In the genomic region with DNA sequence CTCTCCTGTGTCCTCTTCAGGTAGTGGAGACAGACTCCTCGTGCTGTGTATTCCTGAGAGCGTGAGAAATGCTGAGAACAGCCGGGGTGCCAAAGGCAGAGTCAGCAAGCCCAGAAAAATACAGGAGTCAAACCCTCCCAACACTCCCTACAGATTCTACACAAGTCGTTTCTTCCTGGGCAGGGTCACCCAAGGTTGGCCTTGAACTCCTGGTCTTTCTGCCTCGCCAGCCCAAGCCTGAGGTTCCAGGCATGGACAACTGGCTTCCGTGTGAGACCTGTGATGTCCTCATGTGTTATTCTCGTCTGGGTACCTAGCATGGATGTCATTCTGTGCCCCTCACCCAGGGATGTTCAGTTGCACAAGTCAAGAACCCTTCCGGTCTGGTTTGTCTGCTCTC, we compare ENCODE assay signal across 19 mouse cellular contexts.
"Had no signal": no experiment of that assay in that cellular context is flagged by ENCODE, and none has a peak within 500 bp of the region (broad histone marks: within the 10 kb centered on the region; RNA-seq: fewer than 3 reads in every experiment).

No protein-coding gene starts in this region.

- H3K9me3 ChIP-seq: liver, embryonic 12.5 days; liver, embryonic 15.5 days; lung, embryonic 15.5 days; megakaryocyte, embryonic 14.5 days; midbrain, embryonic 10.5 days; midbrain, embryonic 15.5 days; neural tube, embryonic 13.5 days had no signal

- H3K27ac ChIP-seq: left cerebral cortex, adult 2 months; liver, embryonic 12.5 days; liver, embryonic 15.5 days; lung, embryonic 15.5 days; midbrain, embryonic 10.5 days; midbrain, embryonic 15.5 days; neural tube, embryonic 13.5 days had no signal

- DNase-seq: kidney, postnatal 10 days; kidney, postnatal 36 days; layer of hippocampus, postnatal 36 days; lung, adult 18-20 months; lung, postnatal 10 days; lung, postnatal 36 days; retina, postnatal 1 day; right cerebral cortex, postnatal 25 days; spleen, adult 18-20 months; thymus, adult 18-20 months; thymus, postnatal 4 days had no signal

- H3K9ac ChIP-seq: liver, embryonic 12.5 days; liver, embryonic 15.5 days; lung, embryonic 15.5 days; midbrain, embryonic 15.5 days; neural tube, embryonic 13.5 days had no signal

- H3K4me2 ChIP-seq: liver, embryonic 12.5 days; liver, embryonic 15.5 days; lung, embryonic 15.5 days; midbrain, embryonic 15.5 days; neural tube, embryonic 13.5 days had no signal

- H3K4me3 ChIP-seq: left cerebral cortex, adult 2 months; liver, embryonic 12.5 days; liver, embryonic 15.5 days; lung, embryonic 15.5 days; megakaryocyte, embryonic 14.5 days; midbrain, embryonic 10.5 days; midbrain, embryonic 15.5 days; neural tube, embryonic 13.5 days had no signal

- H3K4me1 ChIP-seq: lung, embryonic 15.5 days had no signal

- ATAC-seq: liver, embryonic 12.5 days; midbrain, embryonic 15.5 days had no signal

- H3K27me3 ChIP-seq: liver, embryonic 12.5 days; liver, embryonic 15.5 days; lung, embryonic 15.5 days; midbrain, embryonic 15.5 days; neural tube, embryonic 13.5 days had no signal
